Mouse (Mus musculus) left cerebral cortex, postnatal 14 days (tissue): ENCODE results near the gene Wsb1. TPM values are rescaled to one million over a fixed set of nuclear protein-coding genes. Genes with fewer than 3 reads are reported as not detected.
A peak's percentile ranks its signal among the peaks of the same experiment; 100 is the strongest.

Experiments
- DNase-seq, 2 experiments: peaks; one replicate each; pipeline ENCODE4 v3.0.0; 2021 to 2022; ENCODE audit warnings: low spot score in 2 of 2, mixed read lengths in 1 of 2
- intact Hi-C: fragments of 180-260 bp; cut with DNase I; formaldehyde crosslinking; loops from one replicate; pipeline ENCODE4 v1.15.1; 2025
- total RNA-seq, 2 experiments: library from RNA; stranded (reverse); gene quantifications; 2 replicates each; pipeline ENCODE4 v1.2.3; 2021

Wsb1 gene
- total RNA-seq, 2 experiments from 2014 or later = 60.8 to 75.4 TPM

GRCm38 (mm10) chr11:79224562-79225280 lies 29.8 kb downstream of the Wsb1 start:
- DNase-seq = peak; percentile 76 to 77
- intact Hi-C loops = loop anchor here (2.0 kb wide), 2 partner anchors 66 to 174 kb away; no protein-coding TSS in a partner anchor

GRCm38 (mm10) chr11:79223420-79223819 lies 31.1 kb downstream of the Wsb1 start:
- peak in 1 of 2 experiments; percentile 45 for DNase-seq
- intact Hi-C loops = no loop called here

GRCm38 (mm10) chr11:79222661-79223060 lies 31.8 kb downstream of the Wsb1 start:
- DNase-seq = no peak
- intact Hi-C loops = no loop called here

GRCm38 (mm10) chr11:79221641-79222040 lies 32.8 kb downstream of the Wsb1 start:
- intact Hi-C loops = no loop called here
- no peak for DNase-seq

GRCm38 (mm10) chr11:79218936-79219626 lies 35.4 kb downstream of the Wsb1 start:
- intact Hi-C loops = no loop called here
- no peak for DNase-seq

GRCm38 (mm10) chr11:79218061-79218460 lies 36.4 kb downstream of the Wsb1 start:
- DNase-seq = no peak
- intact Hi-C loops = no loop called here

- intact Hi-C loops = no loop called here
- no peak for DNase-seq
Measured at GRCm38 (mm10) chr11:79217133-79217532, 37.3 kb downstream of the Wsb1 start.

- intact Hi-C loops = loop anchor here (2.0 kb wide), 1 partner anchor 249 kb away; no protein-coding TSS in a partner anchor
Measured at GRCm38 (mm10) chr11:79215539-79215938, 38.9 kb downstream of the Wsb1 start.

GRCm38 (mm10) chr11:79214015-79214418 lies 40.5 kb downstream of the Wsb1 start:
- intact Hi-C loops = loop anchor here (1.0 to 5.0 kb wide), 3 partner anchors 67 to 247 kb away; partner anchors contain the start of gene Ksr1
- DNase-seq = peak; percentile 85 to 90

More at GRCm38 (mm10) chr11:79215539-79215938, 38.9 kb downstream of the Wsb1 start:
- DNase-seq = no peak

- DNase-seq = no peak
- intact Hi-C loops = loop anchor here (5.0 kb wide), 1 partner anchor 63 kb away; the partner anchor contains the start of gene Ksr1
Measured at GRCm38 (mm10) chr11:79209882-79210471, 44.5 kb downstream of the Wsb1 start.

- intact Hi-C loops = no loop called here
- DNase-seq = no peak
Measured at GRCm38 (mm10) chr11:79209113-79209512, 45.4 kb downstream of the Wsb1 start.

GRCm38 (mm10) chr11:79208462-79208861 lies 46.0 kb downstream of the Wsb1 start:
- intact Hi-C loops = no loop called here
- no peak for DNase-seq

- no peak for DNase-seq
- intact Hi-C loops = no loop called here
Measured at GRCm38 (mm10) chr11:79207691-79208090, 46.8 kb downstream of the Wsb1 start.

- DNase-seq = no peak
- intact Hi-C loops = no loop called here
Measured at GRCm38 (mm10) chr11:79204444-79204843, 50.0 kb downstream of the Wsb1 start.

- intact Hi-C loops = no loop called here
- no peak for DNase-seq
Measured at GRCm38 (mm10) chr11:79200502-79200901, 54.0 kb downstream of the Wsb1 start.

- no peak for DNase-seq
- intact Hi-C loops = no loop called here
Measured at GRCm38 (mm10) chr11:79198562-79198961, 55.9 kb downstream of the Wsb1 start.

- DNase-seq = no peak
- intact Hi-C loops = no loop called here
Measured at GRCm38 (mm10) chr11:79197846-79198235, 56.6 kb downstream of the Wsb1 start.

- no peak for DNase-seq
- intact Hi-C loops = no loop called here
Measured at GRCm38 (mm10) chr11:79196876-79197845, 57.3 kb downstream of the Wsb1 start.

GRCm38 (mm10) chr11:79196196-79196869 lies 58.1 kb downstream of the Wsb1 start:
- no peak for DNase-seq
- intact Hi-C loops = no loop called here
